Mouse (Mus musculus): ENCODE measurements around the gene Timm50. TPM values are rescaled to one million over a fixed set of nuclear protein-coding genes. Genes with fewer than 3 reads are reported as not detected.
A peak's percentile ranks its signal among the peaks of the same experiment; 100 is the strongest.

Gene Timm50
- 149 and 158 TPM in 2 replicates for polyA plus RNA-seq (2015; fragmentation: Nextera tagmentation; extraction: Ambion mirVana)

DNA sequence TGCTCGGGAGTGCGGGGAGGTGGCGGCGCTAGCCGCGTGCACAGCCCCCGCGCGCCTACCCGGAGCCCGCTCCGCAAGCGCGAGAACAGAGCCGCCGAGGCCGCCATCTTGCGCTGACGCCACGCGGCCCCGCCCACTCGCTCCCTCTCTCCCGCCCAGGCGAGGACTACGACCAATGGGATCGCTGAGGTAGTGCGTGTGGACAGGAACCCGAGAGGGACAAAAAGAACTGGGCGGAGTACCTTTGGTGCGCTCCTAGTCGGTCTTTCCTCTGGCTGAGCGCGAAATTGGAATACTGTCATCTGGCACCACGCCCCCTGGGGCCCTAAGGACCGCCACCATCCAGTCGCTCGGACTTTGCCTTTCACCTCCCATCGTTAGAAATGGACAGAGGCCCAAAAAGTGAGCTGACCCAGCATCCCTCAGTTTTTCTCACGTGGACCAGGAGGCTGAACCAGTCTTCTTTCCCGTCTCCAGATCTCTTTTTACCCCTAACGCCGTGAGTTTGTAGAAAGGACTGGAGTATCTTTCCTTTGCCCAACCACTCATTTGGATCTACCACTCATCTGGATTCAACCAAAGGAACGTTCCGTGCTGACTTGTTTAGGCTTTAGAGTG, at the start of gene Timm50:
TSS of gene Timm50 (minus strand) at position 147 of the 618 bp plus-strand sequence.
- peak within 1 kb of the TSS; percentile 85 for H3K9ac ChIP-seq (replicated peaks)
- H3K27ac ChIP-seq (replicated peaks): peak within 1 kb of the TSS; percentile 79
- peak; percentile 98 for ATAC-seq (replicated peaks)
- H3K27me3 ChIP-seq: no peaks in the 10 kb centered on the region
- H3K9me3 ChIP-seq: no peaks in the 10 kb centered on the region
- peak within 1 kb of the TSS; percentile 87 for H3K4me2 ChIP-seq (replicated peaks)
- whole genome bisulfite sequencing: 1% methylated on average over 45 of the region's 45 CpGs
- peaks cover 22% of the 10 kb centered on the region for H3K4me1 ChIP-seq
- H3K4me3 ChIP-seq: peak within 1 kb of the TSS; percentile 89
- H3K36me3 ChIP-seq: peaks cover 61% of the 10 kb centered on the region

GRCm38 (mm10) chr7:28360291-28360690, 48.4 kb upstream of the Timm50 start:
- H3K4me1 ChIP-seq: peaks cover 4% of the 10 kb centered on the region; the same call in 1 of the 2 replicates
- peaks cover 55% of the 10 kb centered on the region for H3K36me3 ChIP-seq
- no peak overlapping the region for H3K27ac ChIP-seq (replicated peaks)
- ATAC-seq (replicated peaks): no peak
- H3K9me3 ChIP-seq: no peaks in the 10 kb centered on the region
- no peak overlapping the region for H3K4me2 ChIP-seq (replicated peaks)
- H3K9ac ChIP-seq (replicated peaks): no peak overlapping the region
- 90% methylated on average over 6 of the region's 6 CpGs for WGBS
- H3K4me3 ChIP-seq: no peak overlapping the region
- H3K27me3 ChIP-seq: no peaks in the 10 kb centered on the region

GRCm38 (mm10) chr7:28359854-28360253, 48.0 kb upstream of the Timm50 start:
- H3K27ac ChIP-seq (replicated peaks): no peak overlapping the region
- H3K27me3 ChIP-seq: no peaks in the 10 kb centered on the region
- no peak overlapping the region for H3K4me2 ChIP-seq (replicated peaks)
- no peaks in the 10 kb centered on the region for H3K9me3 ChIP-seq
- peaks cover 4% of the 10 kb centered on the region; the same call in 1 of the 2 replicates for H3K4me1 ChIP-seq
- no peak overlapping the region for H3K4me3 ChIP-seq
- peaks cover 53% of the 10 kb centered on the region for H3K36me3 ChIP-seq
- 92% methylated on average over 10 of the region's 10 CpGs for WGBS
- ATAC-seq (replicated peaks): no peak
- H3K9ac ChIP-seq (replicated peaks): no peak overlapping the region

DNA sequence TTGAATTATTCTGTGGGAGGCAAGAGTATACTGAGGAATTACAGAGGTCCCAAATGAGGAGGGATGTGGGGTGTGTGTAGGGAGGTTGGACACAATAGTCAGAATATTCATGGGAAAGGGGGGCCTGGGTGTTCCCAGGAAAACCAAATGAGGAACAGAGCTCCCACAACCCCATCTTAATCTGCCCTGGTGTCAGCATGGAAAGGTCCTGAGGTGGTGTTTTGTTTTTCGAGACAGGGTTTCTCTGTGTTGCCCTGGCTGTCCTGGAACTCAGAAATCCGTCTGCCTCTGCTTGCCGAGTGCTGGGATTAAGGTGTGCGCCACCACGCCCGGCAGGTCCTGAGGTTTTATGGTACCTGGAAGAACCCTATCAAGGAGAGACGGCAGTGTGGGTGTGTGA, 46.6 kb upstream of the Timm50 start:
- H3K9ac ChIP-seq (replicated peaks): no peak overlapping the region
- H3K4me3 ChIP-seq: no peak overlapping the region
- H3K27me3 ChIP-seq: no peaks in the 10 kb centered on the region
- H3K4me1 ChIP-seq: peaks cover 4% of the 10 kb centered on the region; the same call in 1 of the 2 replicates
- no peak overlapping the region; the same call in 1 of the 2 replicates for H3K27ac ChIP-seq (replicated peaks)
- no peaks in the 10 kb centered on the region for H3K9me3 ChIP-seq
- no peak for ATAC-seq (replicated peaks)
- H3K36me3 ChIP-seq: peaks cover 53% of the 10 kb centered on the region
- 45% methylated on average over 7 of the region's 7 CpGs for WGBS
- no peak overlapping the region for H3K4me2 ChIP-seq (replicated peaks)

GRCm38 (mm10) chr7:28357984-28358383, 46.1 kb upstream of the Timm50 start:
- no peak overlapping the region for H3K4me2 ChIP-seq (replicated peaks)
- no peaks in the 10 kb centered on the region for H3K27me3 ChIP-seq
- H3K4me1 ChIP-seq: peaks cover 4% of the 10 kb centered on the region; the same call in 1 of the 2 replicates
- H3K4me3 ChIP-seq: no peak overlapping the region
- no peak overlapping the region for H3K9ac ChIP-seq (replicated peaks)
- no peak overlapping the region; the same call in 1 of the 2 replicates for H3K27ac ChIP-seq (replicated peaks)
- WGBS: 0% methylated on average over 5 of the region's 5 CpGs
- no peak for ATAC-seq (replicated peaks)
- peaks cover 56% of the 10 kb centered on the region for H3K36me3 ChIP-seq
- H3K9me3 ChIP-seq: no peaks in the 10 kb centered on the region

GRCm38 (mm10) chr7:28356981-28357380, 45.1 kb upstream of the Timm50 start:
- H3K9me3 ChIP-seq: no peaks in the 10 kb centered on the region
- 4% methylated on average over 5 of the region's 5 CpGs for WGBS
- H3K36me3 ChIP-seq: peaks cover 59% of the 10 kb centered on the region
- H3K27ac ChIP-seq (replicated peaks): peak overlapping the region; percentile 17; the same call in 1 of the 2 replicates
- H3K4me2 ChIP-seq (replicated peaks): no peak overlapping the region
- H3K4me3 ChIP-seq: no peak overlapping the region
- H3K4me1 ChIP-seq: peaks cover 7% of the 10 kb centered on the region
- H3K27me3 ChIP-seq: no peaks in the 10 kb centered on the region
- no peak for ATAC-seq (replicated peaks)
- no peak overlapping the region for H3K9ac ChIP-seq (replicated peaks)

GRCm38 (mm10) chr7:28355221-28355620, 43.3 kb upstream of the Timm50 start:
- 94% methylated on average over 3 of the region's 3 CpGs for WGBS
- Histone ChIP-seq H3K27ac (replicated peaks) (no peak overlapping the region), H3K36me3 (peaks cover 45% of the 10 kb centered on the region), H3K4me1 (peaks cover 16% of the 10 kb centered on the region), H3K27me3 (no peaks in the 10 kb centered on the region), H3K9me3 (no peaks in the 10 kb centered on the region), H3K9ac (replicated peaks) (no peak overlapping the region), H3K4me3 (no peak overlapping the region), H3K4me2 (replicated peaks) (no peak overlapping the region)
- no peak for ATAC-seq (replicated peaks)

GRCm38 (mm10) chr7:28354596-28354995, 42.7 kb upstream of the Timm50 start:
- H3K4me1 ChIP-seq: peaks cover 21% of the 10 kb centered on the region
- H3K27ac ChIP-seq (replicated peaks): no peak overlapping the region
- no peak overlapping the region for H3K4me3 ChIP-seq
- no peaks in the 10 kb centered on the region for H3K9me3 ChIP-seq
- no peak overlapping the region for H3K9ac ChIP-seq (replicated peaks)
- ATAC-seq (replicated peaks): no peak
- WGBS: 86% methylated on average over 3 of the region's 3 CpGs
- no peak overlapping the region for H3K4me2 ChIP-seq (replicated peaks)
- peaks cover 38% of the 10 kb centered on the region for H3K36me3 ChIP-seq
- no peaks in the 10 kb centered on the region for H3K27me3 ChIP-seq

GRCm38 (mm10) chr7:28354113-28354581, 42.3 kb upstream of the Timm50 start:
- no peak for ATAC-seq (replicated peaks)
- Histone ChIP-seq H3K9me3 (no peaks in the 10 kb centered on the region), H3K4me1 (peaks cover 22% of the 10 kb centered on the region), H3K27me3 (no peaks in the 10 kb centered on the region), H3K27ac (replicated peaks) (no peak overlapping the region), H3K9ac (replicated peaks) (no peak overlapping the region), H3K36me3 (peaks cover 34% of the 10 kb centered on the region), H3K4me2 (replicated peaks) (no peak overlapping the region), H3K4me3 (no peak overlapping the region)
- 92% methylated on average over 3 of the region's 3 CpGs for WGBS

GRCm38 (mm10) chr7:28353267-28353666, 41.4 kb upstream of the Timm50 start:
- 98% methylated on average over 2 of the region's 2 CpGs for WGBS
- H3K4me1 ChIP-seq: peaks cover 20% of the 10 kb centered on the region
- no peak overlapping the region for H3K4me3 ChIP-seq
- no peak overlapping the region for H3K27ac ChIP-seq (replicated peaks)
- H3K9me3 ChIP-seq: no peaks in the 10 kb centered on the region
- H3K4me2 ChIP-seq (replicated peaks): no peak overlapping the region
- no peak overlapping the region for H3K9ac ChIP-seq (replicated peaks)
- no peak for ATAC-seq (replicated peaks)
- H3K27me3 ChIP-seq: no peaks in the 10 kb centered on the region
- peaks cover 34% of the 10 kb centered on the region for H3K36me3 ChIP-seq

- Histone ChIP-seq H3K4me1 (peaks cover 18% of the 10 kb centered on the region), H3K9ac (replicated peaks) (peak overlapping the region; percentile 97), H3K27ac (replicated peaks) (no peak overlapping the region), H3K36me3 (peaks cover 34% of the 10 kb centered on the region), H3K4me2 (replicated peaks) (peak overlapping the region; percentile 88), H3K9me3 (no peaks in the 10 kb centered on the region), H3K27me3 (no peaks in the 10 kb centered on the region), H3K4me3 (peak overlapping the region; percentile 93)
- 47% methylated on average over 4 of the region's 4 CpGs for WGBS
- ATAC-seq (replicated peaks): no peak
Observed at GRCm38 (mm10) chr7:28351676-28352191, 39.9 kb upstream of the Timm50 start.

- Histone ChIP-seq H3K36me3 (peaks cover 31% of the 10 kb centered on the region), H3K4me2 (replicated peaks) (peak within 1 kb of the TSS; percentile 88), H3K9ac (replicated peaks) (peak within 1 kb of the TSS; percentile 97), H3K27me3 (no peaks in the 10 kb centered on the region), H3K4me1 (peaks cover 18% of the 10 kb centered on the region), H3K27ac (replicated peaks) (peak within 1 kb of the TSS; percentile 85), H3K9me3 (no peaks in the 10 kb centered on the region), H3K4me3 (peak within 1 kb of the TSS; percentile 93)
- under 1% methylated on average over 49 of the region's 50 CpGs for WGBS
- ATAC-seq (replicated peaks): peak; percentile 93
Observed at GRCm38 (mm10) chr7:28350155-28350883, 38.4 kb upstream of the Timm50 start, which contains the start of gene Rps16. Gene Rps16, plus strand, starts transcription at chr7:28350652.

Measured in forebrain, embryonic 15.5 days (tissue).